Mouse (Mus musculus): ENCODE data around the gene Atp8a2. TPM values are rescaled to one million over a fixed set of nuclear protein-coding genes. Genes with fewer than 3 reads are reported as not detected.

Atp8a2 gene
- polyA plus RNA-seq, 1 experiment, result 0.36 TPM

DNA sequence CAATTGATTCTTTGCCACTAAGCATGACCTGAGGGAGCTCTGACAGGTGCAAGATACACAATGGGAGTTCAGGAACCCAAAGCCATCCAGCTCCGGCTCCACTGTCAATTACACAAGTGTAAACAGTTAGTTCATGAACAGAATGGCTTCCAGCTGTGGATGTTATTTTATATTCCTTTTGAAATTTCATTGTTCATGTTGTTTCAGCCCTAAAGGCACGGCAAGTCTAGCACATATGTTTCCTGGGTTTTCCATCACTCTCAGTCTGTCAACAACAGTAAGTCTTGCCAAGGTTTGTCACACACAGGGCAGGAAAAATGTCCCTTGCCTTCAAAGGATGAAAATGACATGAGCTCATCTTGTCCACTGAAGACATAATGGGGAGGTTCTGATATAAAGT, 166.3 kb downstream of the Atp8a2 start:
- H3K27ac ChIP-seq (ENCODE audit: insufficient read depth, low read depth, low read length), result no peak overlapping the region
- no peaks in the 10 kb centered on the region for H3K4me1 ChIP-seq (ENCODE audit: control insufficient read depth, insufficient read depth, low read length)
- no peak for DNase-seq
- no peak overlapping the region for H3K4me3 ChIP-seq (ENCODE audit: insufficient read depth, low read depth, low read length)
- H3K36me3 ChIP-seq (ENCODE audit: control insufficient read depth, insufficient read depth, low read length), result no peaks in the 10 kb centered on the region
- H3K27me3 ChIP-seq (replicated peaks; ENCODE audit: control insufficient read depth, insufficient read depth, low read length), result no peaks in the 10 kb centered on the region
- 65% methylated on average over 2 of the region's 2 CpGs for WGBS
- TF ChIP-seq POLR2A (IDR thresholded peaks at IDR 0.05; ENCODE audit: low read depth, low read length) (no peak), CTCF (conservative IDR thresholded peaks at IDR 0.05; ENCODE audit: insufficient read depth, insufficient read length, low read depth, low read length) (no peak)

DNA sequence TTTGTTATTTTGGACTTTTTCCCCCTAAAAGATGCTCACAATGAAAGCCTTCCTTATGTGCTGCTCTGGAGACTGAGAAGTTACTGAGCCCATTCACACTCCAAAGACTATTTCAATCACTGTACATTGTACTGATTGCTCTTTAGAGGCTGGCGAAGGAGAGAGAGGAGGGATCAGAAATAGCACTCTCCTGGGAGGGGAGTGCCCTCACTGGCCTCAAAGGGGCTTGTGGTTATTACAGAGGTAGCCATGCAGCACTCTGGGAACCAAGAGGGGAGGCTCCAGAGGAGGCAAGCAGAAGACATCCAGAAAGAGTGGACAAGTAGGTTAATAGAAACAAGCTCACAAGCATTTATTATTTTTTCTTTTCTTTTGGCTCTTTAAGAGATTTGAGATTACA, 169.8 kb downstream of the Atp8a2 start:
- Histone ChIP-seq H3K36me3 (ENCODE audit: control insufficient read depth, insufficient read depth, low read length) (no peaks in the 10 kb centered on the region), H3K27ac (ENCODE audit: insufficient read depth, low read depth, low read length) (no peak overlapping the region), H3K4me3 (ENCODE audit: insufficient read depth, low read depth, low read length) (no peak overlapping the region), H3K27me3 (replicated peaks; ENCODE audit: control insufficient read depth, insufficient read depth, low read length) (no peaks in the 10 kb centered on the region), H3K4me1 (ENCODE audit: control insufficient read depth, insufficient read depth, low read length) (no peaks in the 10 kb centered on the region)
- 43% methylated on average over 1 of the region's 1 CpGs for WGBS
- DNase-seq, result no peak
- TF ChIP-seq CTCF (conservative IDR thresholded peaks at IDR 0.05; ENCODE audit: insufficient read depth, insufficient read length, low read depth, low read length) (no peak), POLR2A (IDR thresholded peaks at IDR 0.05; ENCODE audit: low read depth, low read length) (no peak)

DNA sequence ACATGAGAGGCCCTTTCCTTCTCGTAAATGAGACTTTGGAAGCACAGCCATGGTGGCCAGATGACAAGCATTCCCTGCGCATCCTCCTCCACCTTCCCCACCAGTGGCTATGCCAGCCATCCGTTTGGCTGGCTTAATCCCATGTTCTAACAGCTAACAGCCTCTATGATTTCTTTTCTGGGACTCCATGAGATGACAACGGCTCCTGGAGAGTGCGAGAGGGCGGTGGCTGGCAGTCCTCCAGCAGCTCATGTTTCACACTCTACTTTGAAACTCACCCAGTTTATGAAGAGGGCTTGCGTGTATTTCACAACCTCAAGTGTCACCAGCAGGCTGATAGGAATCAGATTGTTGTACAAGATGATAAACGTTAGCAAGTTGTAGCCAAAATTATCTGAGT, 170.3 kb downstream of the Atp8a2 start:
- Histone ChIP-seq H3K4me1 (ENCODE audit: control insufficient read depth, insufficient read depth, low read length) (no peaks in the 10 kb centered on the region), H3K27ac (ENCODE audit: insufficient read depth, low read depth, low read length) (no peak overlapping the region), H3K4me3 (ENCODE audit: insufficient read depth, low read depth, low read length) (no peak overlapping the region), H3K27me3 (replicated peaks; ENCODE audit: control insufficient read depth, insufficient read depth, low read length) (no peaks in the 10 kb centered on the region), H3K36me3 (ENCODE audit: control insufficient read depth, insufficient read depth, low read length) (no peaks in the 10 kb centered on the region)
- no peak for TF ChIP-seq CTCF (conservative IDR thresholded peaks at IDR 0.05; ENCODE audit: insufficient read depth, insufficient read length, low read depth, low read length)
- no peak for TF ChIP-seq POLR2A (IDR thresholded peaks at IDR 0.05; ENCODE audit: low read depth, low read length)
- WGBS, result 31% methylated on average over 8 of the region's 8 CpGs
- DNase-seq, result peak; percentile 10

DNA sequence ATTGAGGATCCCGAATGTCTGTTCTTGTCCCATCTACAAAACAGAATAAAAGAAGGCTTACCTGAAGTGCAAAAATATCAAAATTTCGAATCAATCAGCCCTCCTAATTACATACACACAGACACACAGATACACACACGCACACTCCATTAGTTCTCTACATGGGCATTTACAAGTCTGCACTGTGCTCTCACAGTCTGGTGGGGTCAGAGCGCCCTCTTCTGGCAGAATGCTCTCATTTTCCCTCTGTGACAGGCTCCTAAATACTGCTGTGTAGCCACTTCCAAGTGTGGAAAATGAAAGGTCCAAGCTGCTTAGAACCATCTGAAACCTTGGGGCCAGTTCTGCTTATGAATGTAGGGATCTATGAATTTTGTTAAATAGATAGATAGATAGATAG, 181.1 kb downstream of the Atp8a2 start:
- no peak overlapping the region for H3K4me3 ChIP-seq (ENCODE audit: insufficient read depth, low read depth, low read length)
- no peaks in the 10 kb centered on the region for H3K27me3 ChIP-seq (replicated peaks; ENCODE audit: control insufficient read depth, insufficient read depth, low read length)
- no peaks in the 10 kb centered on the region for H3K4me1 ChIP-seq (ENCODE audit: control insufficient read depth, insufficient read depth, low read length)
- H3K27ac ChIP-seq (ENCODE audit: insufficient read depth, low read depth, low read length), result no peak overlapping the region
- peak; percentile 73 for DNase-seq
- TF ChIP-seq CTCF (conservative IDR thresholded peaks at IDR 0.05; ENCODE audit: insufficient read depth, insufficient read length, low read depth, low read length) (peak; percentile 94), POLR2A (IDR thresholded peaks at IDR 0.05; ENCODE audit: low read depth, low read length) (no peak)
- no peaks in the 10 kb centered on the region for H3K36me3 ChIP-seq (ENCODE audit: control insufficient read depth, insufficient read depth, low read length)
- WGBS, result 29% methylated on average over 4 of the region's 4 CpGs

DNA sequence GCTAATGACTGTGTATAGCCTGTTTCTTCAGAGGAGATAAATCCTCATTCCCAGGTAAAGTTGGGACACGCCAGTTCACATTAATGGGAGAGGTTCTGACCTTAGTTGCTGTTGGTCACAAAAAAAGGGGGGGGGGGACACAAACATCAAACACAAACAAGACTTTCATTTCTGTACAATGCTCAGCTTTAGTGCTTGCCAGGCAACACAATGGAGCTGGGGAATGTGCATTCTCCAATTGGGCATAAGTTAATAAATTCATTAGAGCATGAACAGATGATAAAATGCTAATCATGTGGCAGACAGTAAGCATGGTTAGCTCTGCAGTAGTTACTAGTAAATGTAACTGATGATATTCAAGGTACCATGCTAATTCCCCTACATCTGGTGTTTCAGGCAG, 195.2 kb downstream of the Atp8a2 start:
- Histone ChIP-seq H3K4me1 (ENCODE audit: control insufficient read depth, insufficient read depth, low read length) (no peaks in the 10 kb centered on the region), H3K36me3 (ENCODE audit: control insufficient read depth, insufficient read depth, low read length) (no peaks in the 10 kb centered on the region), H3K4me3 (ENCODE audit: insufficient read depth, low read depth, low read length) (no peak overlapping the region), H3K27ac (ENCODE audit: insufficient read depth, low read depth, low read length) (no peak overlapping the region), H3K27me3 (replicated peaks; ENCODE audit: control insufficient read depth, insufficient read depth, low read length) (no peaks in the 10 kb centered on the region)
- DNase-seq, result no peak
- no peak for TF ChIP-seq CTCF (conservative IDR thresholded peaks at IDR 0.05; ENCODE audit: insufficient read depth, insufficient read length, low read depth, low read length)
- TF ChIP-seq POLR2A (IDR thresholded peaks at IDR 0.05; ENCODE audit: low read depth, low read length), result no peak
- WGBS, result 89% methylated on average over 1 of the region's 1 CpGs

DNA sequence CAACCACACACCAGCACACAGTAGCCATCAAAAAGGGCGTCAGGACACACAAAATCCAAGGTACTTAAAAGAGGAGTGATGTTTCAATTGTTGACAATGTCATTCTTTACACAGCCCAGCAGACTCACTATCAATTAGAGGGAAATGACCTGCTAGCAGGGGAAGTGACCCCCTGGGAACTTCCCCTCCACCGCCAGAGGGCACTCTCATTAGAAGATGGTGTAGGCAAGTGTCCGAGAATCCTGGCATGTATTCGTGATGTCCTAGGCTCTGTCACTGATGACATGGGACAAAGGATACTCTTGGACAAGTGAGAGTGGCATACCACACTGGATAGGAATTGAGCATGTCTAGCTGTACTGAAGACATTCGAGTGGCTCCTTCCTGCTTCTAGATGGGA, 208.1 kb downstream of the Atp8a2 start:
- no peak overlapping the region for H3K27ac ChIP-seq (ENCODE audit: insufficient read depth, low read depth, low read length)
- H3K36me3 ChIP-seq (ENCODE audit: control insufficient read depth, insufficient read depth, low read length), result no peaks in the 10 kb centered on the region
- peak; percentile 4 for DNase-seq
- H3K4me1 ChIP-seq (ENCODE audit: control insufficient read depth, insufficient read depth, low read length), result no peaks in the 10 kb centered on the region
- no peak overlapping the region for H3K4me3 ChIP-seq (ENCODE audit: insufficient read depth, low read depth, low read length)
- H3K27me3 ChIP-seq (replicated peaks; ENCODE audit: control insufficient read depth, insufficient read depth, low read length), result no peaks in the 10 kb centered on the region
- TF ChIP-seq CTCF (conservative IDR thresholded peaks at IDR 0.05; ENCODE audit: insufficient read depth, insufficient read length, low read depth, low read length) (peak; percentile 27; the same call in 1 of the 2 replicates), POLR2A (IDR thresholded peaks at IDR 0.05; ENCODE audit: low read depth, low read length) (no peak)
- 69% methylated on average over 5 of the region's 5 CpGs for WGBS

DNA sequence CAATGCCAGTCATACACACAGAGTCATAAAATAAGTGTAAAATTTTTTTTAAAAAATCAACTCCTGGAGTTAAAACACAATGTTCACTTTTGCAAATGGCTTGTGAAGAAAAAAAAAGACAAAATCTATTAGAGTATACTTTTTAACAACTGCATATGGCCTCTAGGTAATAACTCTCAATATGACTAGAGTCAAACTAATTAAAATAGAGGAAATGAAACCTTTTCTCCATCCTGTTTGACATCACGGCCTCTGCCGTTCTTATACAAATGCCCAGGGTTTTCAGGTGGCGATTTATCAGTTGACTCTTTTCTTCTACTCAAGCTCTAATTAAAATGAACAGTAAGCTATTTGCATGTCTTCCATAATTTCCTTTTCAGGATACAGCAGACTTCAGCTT, 209.0 kb downstream of the Atp8a2 start:
- Histone ChIP-seq H3K4me3 (ENCODE audit: insufficient read depth, low read depth, low read length) (no peak overlapping the region), H3K27ac (ENCODE audit: insufficient read depth, low read depth, low read length) (no peak overlapping the region), H3K27me3 (replicated peaks; ENCODE audit: control insufficient read depth, insufficient read depth, low read length) (no peaks in the 10 kb centered on the region), H3K36me3 (ENCODE audit: control insufficient read depth, insufficient read depth, low read length) (no peaks in the 10 kb centered on the region), H3K4me1 (ENCODE audit: control insufficient read depth, insufficient read depth, low read length) (no peaks in the 10 kb centered on the region)
- no peak for DNase-seq
- 78% methylated on average over 3 of the region's 3 CpGs for WGBS
- no peak for TF ChIP-seq POLR2A (IDR thresholded peaks at IDR 0.05; ENCODE audit: low read depth, low read length)
- no peak for TF ChIP-seq CTCF (conservative IDR thresholded peaks at IDR 0.05; ENCODE audit: insufficient read depth, insufficient read length, low read depth, low read length)

DNA sequence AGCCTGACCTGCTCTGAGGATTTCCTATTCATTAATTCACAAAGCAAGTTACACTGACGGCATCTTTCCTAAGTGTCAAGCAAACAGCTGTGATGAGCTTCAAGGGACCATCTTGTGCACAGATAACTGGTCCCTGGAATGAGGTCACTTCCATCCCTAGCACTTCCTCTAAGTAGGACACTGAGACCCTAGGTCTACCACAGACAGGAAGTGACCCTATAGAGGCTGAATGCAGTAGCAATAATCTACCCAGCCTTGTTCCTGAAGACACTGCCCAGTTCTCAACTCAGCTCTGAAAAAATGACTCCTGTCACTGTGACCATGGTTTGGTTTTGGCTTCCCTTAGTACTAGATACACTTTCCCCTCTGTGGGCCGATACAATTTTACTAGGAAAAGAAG, 219.0 kb downstream of the Atp8a2 start:
- Histone ChIP-seq H3K4me3 (ENCODE audit: insufficient read depth, low read depth, low read length) (no peak overlapping the region), H3K4me1 (ENCODE audit: control insufficient read depth, insufficient read depth, low read length) (no peaks in the 10 kb centered on the region), H3K27ac (ENCODE audit: insufficient read depth, low read depth, low read length) (no peak overlapping the region), H3K27me3 (replicated peaks; ENCODE audit: control insufficient read depth, insufficient read depth, low read length) (no peaks in the 10 kb centered on the region; the same call in 1 of the 2 replicates), H3K36me3 (ENCODE audit: control insufficient read depth, insufficient read depth, low read length) (no peaks in the 10 kb centered on the region)
- 50% methylated on average over 1 of the region's 2 CpGs for WGBS
- no peak for DNase-seq
- TF ChIP-seq POLR2A (IDR thresholded peaks at IDR 0.05; ENCODE audit: low read depth, low read length) (no peak), CTCF (conservative IDR thresholded peaks at IDR 0.05; ENCODE audit: insufficient read depth, insufficient read length, low read depth, low read length) (no peak)

All from kidney, adult 2 months (tissue).